In genomic region chr13:78172861-78173260, GRCm38 (mm10) we compare ENCODE assay signal across 17 mouse cellular contexts. TPM values are rescaled to one million over a fixed set of nuclear protein-coding genes. Genes with fewer than 3 reads are reported as not detected.
DNase-seq lines count a peak whose midpoint lies in the region; ATAC-seq lines count a peak whose summit lies in the region.
"Had no signal": no experiment of that assay in that cellular context is flagged by ENCODE, and none has a peak within 500 bp of the region (broad histone marks: within the 10 kb centered on the region; RNA-seq: fewer than 3 reads in every experiment).

No protein-coding gene starts in this region.

- H3K36me3 ChIP-seq in forebrain, embryonic 11.5 days (ENCODE audit: control insufficient read depth, insufficient read depth, low read length), result no peaks in the 10 kb centered on the region
- no peaks in the 10 kb centered on the region for H3K36me3 ChIP-seq in hindbrain, embryonic 11.5 days (ENCODE audit: control insufficient read depth, insufficient read depth, low read length)
- H3K36me3 ChIP-seq in midbrain, embryonic 14.5 days (ENCODE audit: control insufficient read depth, insufficient read depth, low read length), result no peaks in the 10 kb centered on the region

- H3K4me3 ChIP-seq in forebrain, embryonic 11.5 days (ENCODE audit: low read depth, low read length), result peak overlapping the region; percentile 19; the same call in 1 of the 2 replicates
- no peak overlapping the region for H3K4me3 ChIP-seq in hindbrain, embryonic 11.5 days (ENCODE audit: low read depth, low read length)
- H3K4me3 ChIP-seq in midbrain, embryonic 14.5 days (replicated peaks; ENCODE audit: low read depth, low read length), result no peak overlapping the region

- H3K9me3 ChIP-seq in forebrain, embryonic 11.5 days (ENCODE audit: control insufficient read depth, low read length), result no peaks in the 10 kb centered on the region
- no peaks in the 10 kb centered on the region for H3K9me3 ChIP-seq in hindbrain, embryonic 11.5 days (ENCODE audit: control insufficient read depth, low read length)
- no peaks in the 10 kb centered on the region for H3K9me3 ChIP-seq in midbrain, embryonic 14.5 days (ENCODE audit: control insufficient read depth, low read length)

- peak overlapping the region; percentile 70; the same call in 1 of the 2 replicates for H3K27ac ChIP-seq in forebrain, embryonic 11.5 days (ENCODE audit: low read depth, low read length)
- no peak overlapping the region for H3K27ac ChIP-seq in hindbrain, embryonic 11.5 days (ENCODE audit: low read depth, low read length)
- no peak overlapping the region for H3K27ac ChIP-seq in midbrain, embryonic 14.5 days (replicated peaks; ENCODE audit: low read depth, low read length)
- H3K27ac ChIP-seq: liver, embryonic 14.5 days; stomach, postnatal 0 days had no signal

- H3K4me1 ChIP-seq in forebrain, embryonic 11.5 days (replicated peaks; ENCODE audit: control insufficient read depth, insufficient read depth, low read length), result 0 out of 2 replicates have a peak, but pooled peaks cover 3% of the 10 kb centered on the region
- no peaks in the 10 kb centered on the region for H3K4me1 ChIP-seq in hindbrain, embryonic 11.5 days (replicated peaks; ENCODE audit: control insufficient read depth, insufficient read depth, low read length)
- H3K4me1 ChIP-seq in midbrain, embryonic 14.5 days (ENCODE audit: control insufficient read depth, insufficient read depth, low read length), result no peaks in the 10 kb centered on the region

- 2% methylated on average over 3 of the region's 3 CpGs for WGBS in forebrain, embryonic 11.5 days
- 6% methylated on average over 3 of the region's 3 CpGs for WGBS in hindbrain, embryonic 11.5 days
- WGBS in midbrain, embryonic 14.5 days, result 5% methylated on average over 3 of the region's 3 CpGs

- peak overlapping the region; percentile 41 for H3K9ac ChIP-seq in forebrain, embryonic 11.5 days (ENCODE audit: low read length)
- no peak overlapping the region for H3K9ac ChIP-seq in hindbrain, embryonic 11.5 days (ENCODE audit: low read depth, low read length)
- no peak overlapping the region for H3K9ac ChIP-seq in midbrain, embryonic 14.5 days (replicated peaks; ENCODE audit: low read length)
- H3K9ac ChIP-seq: liver, embryonic 14.5 days had no signal

- H3K27me3 ChIP-seq in forebrain, embryonic 11.5 days (ENCODE audit: control insufficient read depth, insufficient read depth, low read length), result peaks cover 37% of the 10 kb centered on the region
- H3K27me3 ChIP-seq in hindbrain, embryonic 11.5 days (ENCODE audit: control insufficient read depth, insufficient read depth, low read length), result peaks cover 14% of the 10 kb centered on the region; the same call in 1 of the 2 replicates
- peaks cover 81% of the 10 kb centered on the region for H3K27me3 ChIP-seq in midbrain, embryonic 14.5 days (ENCODE audit: control insufficient read depth, insufficient read depth, low read length)

- peak overlapping the region; percentile 44; the same call in 1 of the 2 replicates for H3K4me2 ChIP-seq in forebrain, embryonic 11.5 days (ENCODE audit: low read depth, low read length, severe bottlenecking)
- no peak overlapping the region for H3K4me2 ChIP-seq in hindbrain, embryonic 11.5 days (replicated peaks; ENCODE audit: low read depth, low read length)
- H3K4me2 ChIP-seq in midbrain, embryonic 14.5 days (ENCODE audit: low read length), result peak overlapping the region; percentile 48; the same call in 1 of the 2 replicates

- peak; percentile 56 for DNase-seq in embryo, embryonic 10.5 days (ENCODE audit: low spot score)
- DNase-seq in embryo, embryonic 10 days (ENCODE audit: low spot score), result no peak
- DNase-seq in forebrain, embryonic 11.5 days (ENCODE audit: low spot score), result no peak
- peak; percentile 27 for DNase-seq in hindbrain, embryonic 11.5 days (ENCODE audit: low spot score)
- no peak for DNase-seq in midbrain, embryonic 14.5 days
- DNase-seq in thymus, postnatal 14 days, result no peak
- DNase-seq in left cerebral cortex, adult 9 months (ENCODE audit: low spot score in 2 of 2), result no peak
- no peak for DNase-seq in lung, postnatal 36 days
- DNase-seq: adrenal gland, postnatal 10 days; cerebellum, postnatal 25 days; gastrocnemius, postnatal 25 days; kidney, postnatal 36 days; right cerebral cortex, adult 18-20 months; thymus, postnatal 4 days had no signal

- no peak for ATAC-seq in forebrain, embryonic 11.5 days (replicated peaks; ENCODE audit: low FRiP score)
- no peak for ATAC-seq in hindbrain, embryonic 11.5 days (ENCODE audit: low FRiP score)
- no peak for ATAC-seq in midbrain, embryonic 14.5 days (ENCODE audit: low FRiP score, low TSS enrichment)
- ATAC-seq: intestine, embryonic 16.5 days had no signal

RNA-seq across cellular contexts. Expression of gene Nr2f1, which starts 26.7 kb away (rescaled TPM):
- 110 and 122 TPM in 2 replicates for polyA plus RNA-seq in forebrain, embryonic 11.5 days (2014; fragmentation: Nextera tagmentation; extraction: Ambion mirVana)
- polyA plus RNA-seq in hindbrain, embryonic 11.5 days (2014; fragmentation: Nextera tagmentation; extraction: Ambion mirVana), result 82.8 and 97.2 TPM in 2 replicates
- 67.5 and 72.4 TPM in 2 replicates for polyA plus RNA-seq in midbrain, embryonic 14.5 days (2014; fragmentation: Nextera tagmentation; extraction: Ambion mirVana)

Comparison
In these comparisons a context has a peak if more than half of its experiments do, and no peak if none do; other contexts are left out.
1. DNase-seq: peak in embryo, embryonic 10.5 days (single experiment) and hindbrain, embryonic 11.5 days (single experiment); none in embryo, embryonic 10 days (single experiment), forebrain, embryonic 11.5 days (single experiment), midbrain, embryonic 14.5 days (single experiment), thymus, postnatal 14 days (single experiment), left cerebral cortex, adult 9 months (0 of 2) and lung, postnatal 36 days (single experiment).